Mouse (Mus musculus): ENCODE measurements around the gene Rbck1. TPM values are rescaled to one million over a fixed set of nuclear protein-coding genes. Genes with fewer than 3 reads are reported as not detected.
"Not testable (repeated sequence)": the region's sequence is repeated elsewhere in the genome, so short reads cannot be mapped to it uniquely, and the experiment has no call there.

The Rbck1 gene
- total RNA-seq, 2 experiments from 2014 or later = 101 to 117 TPM

DNA sequence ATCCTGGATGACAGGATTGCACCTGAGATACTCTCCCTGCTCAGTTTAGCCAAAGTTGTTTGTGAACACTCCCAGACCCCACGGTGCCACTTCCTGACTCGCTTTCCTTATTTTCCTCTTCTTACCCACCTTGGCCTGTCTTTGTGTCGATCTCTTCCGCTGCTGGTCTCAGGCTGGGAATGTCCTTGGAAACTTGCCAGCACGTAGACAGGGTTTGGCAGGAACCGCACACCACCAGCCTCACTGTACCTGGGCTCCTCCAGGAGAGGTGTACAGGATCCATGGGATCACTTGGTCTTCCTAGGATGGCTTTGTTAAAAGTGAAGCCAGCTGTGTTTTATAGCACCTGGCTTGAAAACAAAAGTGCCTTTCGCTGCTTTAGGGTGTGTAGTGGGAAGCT lies 19.5 kb downstream of the Rbck1 start:
- intact Hi-C loops (cut with DNase I) = no loop called here
- DNase-seq (ENCODE audit: low spot score in 2 of 2) = no peak

- no peak for DNase-seq (ENCODE audit: low spot score in 2 of 2)
- intact Hi-C loops (cut with DNase I) = no loop called here
Measured at GRCm38 (mm10) chr2:152307186-152307585, 25.3 kb downstream of the Rbck1 start.

- intact Hi-C loops (cut with DNase I) = no loop called here
- no peak for DNase-seq (ENCODE audit: low spot score in 2 of 2)
Measured at GRCm38 (mm10) chr2:152305480-152305879, 27.0 kb downstream of the Rbck1 start.

- intact Hi-C loops (cut with DNase I) = no loop called here
- no peak for DNase-seq (ENCODE audit: low spot score in 2 of 2)
Measured at GRCm38 (mm10) chr2:152303781-152304180, 28.7 kb downstream of the Rbck1 start.

GRCm38 (mm10) chr2:152302862-152303261 lies 29.6 kb downstream of the Rbck1 start:
- intact Hi-C loops (cut with DNase I) = no loop called here

DNA sequence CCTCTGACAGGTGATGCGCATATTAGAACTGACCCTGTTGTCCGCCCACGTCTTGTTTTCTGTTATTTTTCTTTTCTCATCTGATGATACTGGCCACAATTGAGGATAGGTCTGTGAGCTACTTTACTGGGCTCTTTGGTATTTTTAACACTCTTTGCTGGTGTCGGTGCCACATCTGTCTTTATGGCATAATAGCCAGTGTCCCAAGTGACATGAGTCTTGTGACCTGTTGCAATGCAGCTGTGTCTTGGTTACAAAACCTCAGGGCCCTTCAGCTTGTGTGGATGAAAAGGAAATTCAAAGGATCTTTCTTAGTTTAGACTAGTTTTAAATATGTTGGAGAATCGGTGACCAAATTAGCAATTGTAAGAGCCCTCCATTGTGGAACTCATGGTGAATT lies 37.9 kb downstream of the Rbck1 start:
- no peak for DNase-seq (ENCODE audit: low spot score in 2 of 2)
- intact Hi-C loops (cut with DNase I) = no loop called here

More at GRCm38 (mm10) chr2:152302862-152303261, 29.6 kb downstream of the Rbck1 start:
- peak; percentile 34 to 79 for DNase-seq (ENCODE audit: low spot score in 2 of 2)

- DNase-seq (ENCODE audit: low spot score in 2 of 2) = peak; percentile 91 to 93
- intact Hi-C loops (cut with DNase I) = no loop called here
Measured at GRCm38 (mm10) chr2:152293727-152294475, 38.6 kb downstream of the Rbck1 start, which contains the start of gene Tbc1d20. Gene Tbc1d20, plus strand, starts transcription at chr2:152293828.

- DNase-seq (ENCODE audit: low spot score in 2 of 2) = no peak
- intact Hi-C loops (cut with DNase I) = no loop called here
Measured at GRCm38 (mm10) chr2:152293179-152293726, 39.2 kb downstream of the Rbck1 start.

GRCm38 (mm10) chr2:152292475-152292874 lies 40.0 kb downstream of the Rbck1 start:
- intact Hi-C loops (cut with DNase I) = no loop called here
- no peak for DNase-seq (ENCODE audit: low spot score in 2 of 2)

DNA sequence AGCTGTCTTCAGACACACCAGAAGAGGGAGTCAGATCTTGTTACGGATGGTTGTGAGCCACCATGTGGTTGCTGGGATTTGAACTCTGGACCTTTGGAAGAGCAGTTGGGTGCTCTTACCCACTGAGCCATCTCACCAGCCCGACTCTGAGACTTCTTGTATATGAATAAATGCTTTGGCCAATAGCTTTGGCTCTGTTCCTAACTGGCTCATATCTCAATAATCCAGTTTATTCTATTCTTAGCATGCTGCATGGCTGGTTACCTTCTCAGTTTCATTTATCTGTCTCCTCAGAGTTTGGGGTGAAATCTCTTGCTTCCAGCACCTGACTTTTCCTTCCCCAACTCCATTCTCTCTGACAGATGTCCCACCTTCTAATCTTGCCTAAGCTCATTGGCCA lies 42.8 kb downstream of the Rbck1 start:
- DNase-seq (ENCODE audit: low spot score in 2 of 2); intact Hi-C loops (cut with DNase I): not testable (repeated sequence)

- intact Hi-C loops (cut with DNase I) = no loop called here
- DNase-seq (ENCODE audit: low spot score in 2 of 2) = no peak
Measured at GRCm38 (mm10) chr2:152288046-152288445, 44.4 kb downstream of the Rbck1 start.

GRCm38 (mm10) chr2:152287560-152287959 lies 44.9 kb downstream of the Rbck1 start:
- intact Hi-C loops (cut with DNase I) = no loop called here
- DNase-seq (ENCODE audit: low spot score in 2 of 2) = no peak

GRCm38 (mm10) chr2:152281407-152281806 lies 51.0 kb downstream of the Rbck1 start:
- intact Hi-C loops (cut with DNase I) = no loop called here
- no peak for DNase-seq (ENCODE audit: low spot score in 2 of 2)

DNA sequence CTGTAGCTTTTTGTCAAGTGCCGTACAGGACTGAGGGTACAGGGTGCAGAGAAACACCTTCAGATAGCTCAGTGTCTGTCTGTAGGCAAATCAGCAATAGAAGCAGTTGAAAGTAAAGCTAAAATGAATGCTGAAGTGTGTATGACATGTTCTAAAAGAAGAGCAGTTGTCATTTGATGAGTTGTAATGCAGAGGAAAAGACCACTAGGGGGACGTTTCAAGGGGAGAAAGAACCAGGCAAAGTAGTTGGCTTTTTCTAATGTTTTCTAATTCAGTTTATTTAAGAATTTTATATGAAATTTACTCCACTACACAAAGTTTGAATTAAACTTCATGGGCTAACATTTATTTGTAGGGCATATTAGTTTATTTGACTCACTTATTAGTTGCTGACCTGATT lies 58.8 kb downstream of the Rbck1 start:
- intact Hi-C loops (cut with DNase I) = no loop called here
- no peak for DNase-seq (ENCODE audit: low spot score in 2 of 2)

Other genes with a start within 250 kb of the Rbck1 start
- 10 to 100 TPM; 85.6 to 96.7 TPM for gene Srxn1, start 227.1 kb downstream of the Rbck1 start, total RNA-seq (2021)
- 1 to 10 TPM in 1 of 2 experiments, under 1 TPM in 1; 0.76 to 1.1 TPM for gene Tcf15, start 189.1 kb downstream of the Rbck1 start, total RNA-seq (2021)
- 100 to 1,000 TPM; 100 to 107 TPM for gene Csnk2a1, start 105.8 kb downstream of the Rbck1 start, total RNA-seq (2021)
- gene Tbc1d20, start 38.8 kb downstream of the Rbck1 start, total RNA-seq (2021) = 10 to 100 TPM; 56.0 to 57.0 TPM
- under 1 TPM; 0.66 to 0.76 TPM for gene Trib3, start 11.4 kb upstream of the Rbck1 start, total RNA-seq (2021)
- 10 to 100 TPM; 73.5 to 90.0 TPM for gene Nrsn2, start 44.0 kb upstream of the Rbck1 start, total RNA-seq (2021)
- gene Sox12, start 65.4 kb upstream of the Rbck1 start, total RNA-seq (2021) = 10 to 100 TPM; 14.0 to 15.6 TPM
- gene Zcchc3, start 82.4 kb upstream of the Rbck1 start, total RNA-seq (2021) = 1 to 10 TPM; 9.5 to 9.9 TPM
- 1 to 10 TPM; 2.1 to 2.2 TPM for gene 6820408C15Rik, start 82.9 kb upstream of the Rbck1 start, total RNA-seq (2021)
- gene Defb23, start 132.0 kb upstream of the Rbck1 start, total RNA-seq (2021) = not detected
- gene Defb20, start 144.4 kb upstream of the Rbck1 start, total RNA-seq (2021) = not detected
- gene Defb22, start 157.5 kb upstream of the Rbck1 start, total RNA-seq (2021) = not detected
- gene Defb26, start 179.0 kb upstream of the Rbck1 start, total RNA-seq (2021) = not detected
- not detected for gene Defb28, start 185.6 kb upstream of the Rbck1 start, total RNA-seq (2021)
- gene Defb29, start 207.4 kb upstream of the Rbck1 start, total RNA-seq (2021) = not detected
- not detected for gene Gm17416, start 236.7 kb upstream of the Rbck1 start, total RNA-seq (2021)
- gene Defb21, start 240.1 kb upstream of the Rbck1 start, total RNA-seq (2021) = not detected
- not detected for gene Defb19, start 247.7 kb upstream of the Rbck1 start, total RNA-seq (2021)